Mouse (Mus musculus) limb, embryonic 11.5 days (tissue): ENCODE data around the gene Vps36. TPM values are rescaled to one million over a fixed set of nuclear protein-coding genes. Genes with fewer than 3 reads are reported as not detected.

Experiments used
- ATAC-seq: fragments of 200-750 bp; cut with Nextera tagmentation; 2 replicates; pipeline ENCODE4 v1.8.0; 2017; ENCODE audit warnings: low read depth; ENCODE audit not compliant: insufficient number of reproducible peaks, low FRiP score, low TSS enrichment
- DNase-seq: peaks from one replicate; pipeline ENCODE4 v3.0.0-alpha.2; 2015; ENCODE audit warnings: low spot score
- H3K27ac ChIP-seq: fragments of 300-500 bp; sonication (generic); replicated peaks from 2 replicates; pipeline ENCODE4 v1.5.1; 2014; ENCODE audit warnings: low read depth, mild to moderate bottlenecking, low read length
- H3K27me3 ChIP-seq: fragments of 300-500 bp; sonication (generic); 2 replicates; pipeline ENCODE4 v1.6.1; 2014; ENCODE audit warnings: mild to moderate bottlenecking, low read length, mixed read lengths; ENCODE audit not compliant: control insufficient read depth, insufficient read depth
- H3K36me3 ChIP-seq: fragments of 300-500 bp; sonication (generic); 2 replicates; pipeline ENCODE4 v1.6.1; 2014; ENCODE audit warnings: mild to moderate bottlenecking, low read length, moderate library complexity, mixed read lengths; ENCODE audit not compliant: control insufficient read depth, insufficient read depth
- H3K4me1 ChIP-seq: fragments of 300-500 bp; sonication (generic); 2 replicates; pipeline ENCODE4 v1.6.1; 2014; ENCODE audit warnings: low read length, mixed read lengths; ENCODE audit not compliant: control insufficient read depth, insufficient read depth
- H3K4me2 ChIP-seq: fragments of 300-500 bp; sonication (generic); 2 replicates; pipeline ENCODE4 v1.6.1; 2014; ENCODE audit warnings: low read depth, mild to moderate bottlenecking, moderate library complexity; ENCODE audit not compliant: severe bottlenecking
- H3K4me3 ChIP-seq: fragments of 300-500 bp; sonication (generic); 2 replicates; pipeline ENCODE4 v1.5.1; 2014; ENCODE audit warnings: low read depth, low read length
- H3K9ac ChIP-seq: fragments of 300-500 bp; sonication (generic); 2 replicates; pipeline ENCODE4 v1.6.1; 2014; ENCODE audit warnings: mild to moderate bottlenecking, low read length
- H3K9me3 ChIP-seq: fragments of 300-500 bp; sonication (generic); 2 replicates; pipeline ENCODE4 v1.6.1; 2016; ENCODE audit warnings: low read length; ENCODE audit not compliant: control insufficient read depth
- WGBS: fragments of 180-500 bp; shearing (Covaris S2); extraction: QIAGEN DNeasy Blood & Tissue Kit; methylation state at CpG from one replicate; pipeline ENCODE4 v1.1.7; 2014; 5-methylcytosine and 5-hydroxymethylcytosine counted together
- polyA plus RNA-seq: library from polyadenylated mRNA; unstranded; fragments of >200 nt; fragmentation: Nextera tagmentation; extraction: Ambion mirVana; gene quantifications from 2 replicates; pipeline ENCODE4 v1.2.1, GENCODE M21; 2014

The Vps36 gene
- polyA plus RNA-seq, 1 experiment from 2014 or later = 41.4 TPM

- DNase-seq = no peak
- Histone ChIP-seq H3K27me3 (no peaks in the 10 kb centered on the region), H3K9me3 (no peaks in the 10 kb centered on the region), H3K9ac (no peak overlapping the region), H3K36me3 (no peaks in the 10 kb centered on the region), H3K4me2 (no peak overlapping the region), H3K4me3 (no peak overlapping the region), H3K4me1 (no peaks in the 10 kb centered on the region), H3K27ac (no peak overlapping the region)
- 88% methylated on average over 10 of the region's 10 CpGs for WGBS
- ATAC-seq = no peak
These were observed 28.2 kb upstream of the Vps36 start for GRCm38 (mm10) chr8:22164431-22164830.

DNA sequence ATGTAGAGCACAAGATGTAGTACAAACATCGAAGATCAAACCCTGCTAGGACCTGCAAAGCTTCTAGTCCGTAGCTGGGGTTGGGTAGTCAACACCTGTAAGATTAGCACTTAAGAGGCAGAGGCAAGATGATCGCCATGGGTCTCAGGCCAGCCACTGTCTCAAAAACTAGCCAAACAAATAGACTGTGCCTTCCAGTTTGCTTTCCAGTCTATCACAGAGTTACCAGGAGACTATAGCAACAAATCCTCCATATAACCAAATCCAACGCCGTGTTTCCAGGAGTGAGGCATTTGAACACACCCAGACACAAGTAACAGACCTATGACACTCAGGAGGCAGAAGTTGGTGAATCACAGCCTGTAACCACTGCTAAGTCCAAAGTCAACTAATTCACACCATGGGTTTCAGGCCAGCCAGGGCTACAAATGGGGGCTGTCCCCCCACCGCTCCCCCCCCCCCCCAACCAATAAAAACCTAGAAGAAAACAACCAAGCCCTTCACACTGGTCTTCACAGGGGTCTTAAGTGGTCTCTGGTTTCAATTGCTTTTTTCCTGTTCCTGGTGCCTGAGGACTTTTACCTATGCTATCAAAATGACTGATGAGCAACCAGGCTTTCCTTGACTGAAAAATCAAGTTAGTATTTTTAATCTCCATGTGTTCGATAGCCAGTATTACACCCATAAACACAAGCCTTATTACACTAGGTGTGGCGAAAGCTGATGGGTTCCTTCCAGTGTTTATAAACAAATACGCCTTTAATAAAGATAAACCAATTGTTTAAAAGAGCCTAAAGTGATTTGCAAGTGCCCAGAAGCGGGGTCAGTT, 27.1 kb upstream of the Vps36 start:
- Histone ChIP-seq H3K9me3 (no peaks in the 10 kb centered on the region), H3K36me3 (no peaks in the 10 kb centered on the region), H3K4me3 (peak overlapping the region; percentile 54), H3K4me2 (peak overlapping the region; percentile 39), H3K27me3 (no peaks in the 10 kb centered on the region), H3K4me1 (no peaks in the 10 kb centered on the region), H3K27ac (no peak overlapping the region), H3K9ac (peak overlapping the region; percentile 60)
- ATAC-seq (peak; percentile 19), DNase-seq (no peak)
- 46% methylated on average over 10 of the region's 10 CpGs for WGBS

DNA sequence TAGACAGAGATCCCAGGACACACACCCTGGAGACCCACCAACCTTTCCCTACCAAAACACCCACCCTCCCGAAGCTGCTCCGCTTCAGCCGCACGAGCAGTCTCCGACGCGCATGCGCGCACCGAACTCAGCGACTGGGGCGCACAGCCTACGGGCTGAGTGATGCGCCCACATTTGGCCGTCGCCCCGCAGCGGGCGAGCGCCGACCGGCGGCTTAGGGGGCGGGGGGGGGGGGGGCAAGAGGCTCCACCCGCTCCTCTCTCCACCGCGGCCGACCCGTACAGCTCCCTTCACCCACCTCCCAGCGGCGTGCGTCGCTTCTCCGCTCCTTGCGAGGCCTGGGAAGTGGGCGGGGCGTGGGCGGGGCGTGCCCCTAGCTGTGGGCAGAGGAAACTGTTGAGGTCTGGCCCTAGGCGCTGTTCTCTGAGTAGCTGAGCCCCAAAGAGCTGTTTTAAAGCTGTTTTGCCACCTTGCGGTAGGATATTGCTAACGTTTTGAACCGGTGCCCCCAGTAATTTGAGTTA, 26.5 kb upstream of the Vps36 start, which contains the start of gene Nek3:
Gene Nek3, minus strand, starts transcription at position 356 of the 524 bp plus-strand sequence.
- DNase-seq = peak; percentile 94
- no peaks in the 10 kb centered on the region for H3K9me3 ChIP-seq
- 0 out of 2 replicates have a peak within 1 kb of the TSS, but pooled peaks have one; percentile 36 for H3K27ac ChIP-seq
- H3K36me3 ChIP-seq = no peaks in the 10 kb centered on the region
- peak; percentile 99 for ATAC-seq
- peak within 1 kb of the TSS; percentile 39 for H3K4me2 ChIP-seq
- H3K4me3 ChIP-seq = peak within 1 kb of the TSS; percentile 54
- H3K9ac ChIP-seq = peak within 1 kb of the TSS; percentile 60
- 0% methylated on average over 36 of the region's 43 CpGs for WGBS
- no peaks in the 10 kb centered on the region for H3K4me1 ChIP-seq
- no peaks in the 10 kb centered on the region for H3K27me3 ChIP-seq

DNA sequence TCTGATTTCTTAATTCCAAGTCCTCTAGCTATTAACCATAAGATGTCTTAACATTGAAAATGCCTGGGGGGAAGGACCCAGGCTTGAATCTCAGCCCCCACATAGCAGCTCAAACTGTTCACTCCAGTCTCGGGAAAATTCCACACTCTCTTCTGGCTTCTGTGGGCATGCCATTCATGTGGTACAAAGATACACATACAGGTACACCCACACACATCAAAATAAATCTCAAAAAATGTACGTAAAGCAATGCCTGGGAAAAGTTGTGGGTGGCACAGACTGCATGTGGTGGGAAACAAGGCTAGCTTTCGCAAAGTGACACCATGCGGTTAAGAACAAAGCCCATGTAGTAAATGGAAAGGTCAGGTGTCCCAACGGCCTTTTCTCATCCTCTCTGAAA, 23.4 kb upstream of the Vps36 start:
- Histone ChIP-seq H3K4me2 (no peak overlapping the region), H3K9me3 (no peaks in the 10 kb centered on the region), H3K9ac (no peak overlapping the region), H3K27ac (no peak overlapping the region), H3K4me3 (no peak overlapping the region), H3K27me3 (no peaks in the 10 kb centered on the region), H3K36me3 (no peaks in the 10 kb centered on the region), H3K4me1 (no peaks in the 10 kb centered on the region)
- ATAC-seq (no peak), DNase-seq (no peak)
- WGBS = 89% methylated on average over 5 of the region's 5 CpGs

DNA sequence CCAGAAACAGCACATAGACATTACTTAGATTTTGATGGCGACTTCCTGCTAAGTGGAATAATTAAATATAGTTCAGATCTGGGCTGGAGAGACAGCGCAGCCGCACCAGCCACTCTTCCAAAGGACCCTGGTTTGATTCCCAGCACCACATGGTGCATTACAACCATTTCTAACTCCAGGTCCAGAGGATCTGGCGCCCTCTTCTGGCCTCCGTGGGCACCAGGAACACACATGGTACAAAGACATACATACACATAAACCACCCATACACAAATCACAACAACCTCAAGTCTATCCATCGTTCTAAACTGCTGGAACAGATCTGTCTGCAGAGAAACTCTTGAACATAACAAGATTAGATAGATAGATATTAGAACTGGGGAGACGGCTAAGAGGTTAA, 16.6 kb upstream of the Vps36 start:
- DNase-seq = no peak
- H3K4me3 ChIP-seq = no peak overlapping the region
- H3K4me1 ChIP-seq = no peaks in the 10 kb centered on the region
- WGBS = over 99% methylated on average over 7 of the region's 7 CpGs
- no peaks in the 10 kb centered on the region for H3K27me3 ChIP-seq
- H3K27ac ChIP-seq = no peak overlapping the region
- peaks cover 13% of the 10 kb centered on the region for H3K36me3 ChIP-seq
- no peak for ATAC-seq
- H3K9ac ChIP-seq = no peak overlapping the region
- no peak overlapping the region for H3K4me2 ChIP-seq
- peaks cover 3% of the 10 kb centered on the region; the same call in 1 of the 2 replicates for H3K9me3 ChIP-seq

- no peak overlapping the region; the same call in 1 of the 2 replicates for H3K9ac ChIP-seq
- no peak overlapping the region for H3K27ac ChIP-seq
- no peaks in the 10 kb centered on the region for H3K36me3 ChIP-seq
- H3K9me3 ChIP-seq = no peaks in the 10 kb centered on the region
- DNase-seq (no peak), ATAC-seq (peak; percentile 28; the same call in 1 of the 2 replicates)
- H3K4me3 ChIP-seq = peak overlapping the region; percentile 74
- peak overlapping the region; percentile 68 for H3K4me2 ChIP-seq
- H3K27me3 ChIP-seq = no peaks in the 10 kb centered on the region
- WGBS = 0% methylated on average over 3 of the region's 3 CpGs
- peaks cover 5% of the 10 kb centered on the region; the same call in 1 of the 2 replicates for H3K4me1 ChIP-seq
These were observed 7.7 kb upstream of the Vps36 start for GRCm38 (mm10) chr8:22184884-22185283.

GRCm38 (mm10) chr8:22185431-22186397, 6.9 kb upstream of the Vps36 start, which contains the start of gene Ckap2:
Ckap2 (minus strand) TSS chr8:22185819.
- H3K36me3 ChIP-seq = no peaks in the 10 kb centered on the region
- H3K4me3 ChIP-seq = peak within 1 kb of the TSS; percentile 74
- DNase-seq = peak; percentile 94
- no peaks in the 10 kb centered on the region for H3K9me3 ChIP-seq
- H3K9ac ChIP-seq = peak within 1 kb of the TSS; percentile 80
- 2% methylated on average over 61 of the region's 63 CpGs for WGBS
- H3K4me1 ChIP-seq = peaks cover 5% of the 10 kb centered on the region; the same call in 1 of the 2 replicates
- H3K4me2 ChIP-seq = peak within 1 kb of the TSS; percentile 68
- peak within 1 kb of the TSS; percentile 68 for H3K27ac ChIP-seq
- ATAC-seq = peak; percentile 97
- H3K27me3 ChIP-seq = no peaks in the 10 kb centered on the region
